Mouse (Mus musculus): Measurements from ENCODE around the gene Ciz1. TPM values are rescaled to one million over a fixed set of nuclear protein-coding genes. Genes with fewer than 3 reads are reported as not detected.

Gene Ciz1
- polyA plus RNA-seq, 1 experiment = 252 TPM

- Histone ChIP-seq H3K36me3 (ENCODE audit: control insufficient read depth, insufficient read depth, low read length) (no peaks in the 10 kb centered on the region), H3K27me3 (ENCODE audit: control insufficient read depth, insufficient read depth, low read length) (no peaks in the 10 kb centered on the region), H3K4me1 (ENCODE audit: control insufficient read depth, insufficient read depth, insufficient read length) (no peaks in the 10 kb centered on the region), H3K27ac (ENCODE audit: insufficient read depth, low read length) (no peak overlapping the region), H3K4me3 (ENCODE audit: extremely low read depth, insufficient read depth, insufficient read length) (no peak overlapping the region)
- 87% methylated on average over 13 of the region's 13 CpGs for WGBS
- no peak for TF ChIP-seq POLR2A (IDR thresholded peaks at IDR 0.05; ENCODE audit: low read depth, low read length)
- no peak for TF ChIP-seq CTCF (IDR thresholded peaks at IDR 0.05; ENCODE audit: extremely low read depth, insufficient read depth, insufficient read length, insufficient replicate concordance)
- no peak for DNase-seq (ENCODE audit: low read depth in 1 of 2, low spot score in 2 of 2)
These were observed 11.1 kb upstream of the Ciz1 start for GRCm38 (mm10) chr2:32340836-32341633.

- TF ChIP-seq POLR2A (IDR thresholded peaks at IDR 0.05; ENCODE audit: low read depth, low read length) (no peak), CTCF (IDR thresholded peaks at IDR 0.05; ENCODE audit: extremely low read depth, insufficient read depth, insufficient read length, insufficient replicate concordance) (no peak)
- H3K36me3 ChIP-seq (ENCODE audit: control insufficient read depth, insufficient read depth, low read length) = no peaks in the 10 kb centered on the region
- no peak overlapping the region for H3K27ac ChIP-seq (ENCODE audit: insufficient read depth, low read length)
- WGBS = 86% methylated on average over 4 of the region's 4 CpGs
- H3K27me3 ChIP-seq (ENCODE audit: control insufficient read depth, insufficient read depth, low read length) = no peaks in the 10 kb centered on the region
- no peak overlapping the region for H3K4me3 ChIP-seq (ENCODE audit: extremely low read depth, insufficient read depth, insufficient read length)
- DNase-seq (ENCODE audit: low read depth in 1 of 2, low spot score in 2 of 2) = no peak
- H3K4me1 ChIP-seq (ENCODE audit: control insufficient read depth, insufficient read depth, insufficient read length) = no peaks in the 10 kb centered on the region
These were observed 10.5 kb upstream of the Ciz1 start for GRCm38 (mm10) chr2:32341634-32341939.

DNA sequence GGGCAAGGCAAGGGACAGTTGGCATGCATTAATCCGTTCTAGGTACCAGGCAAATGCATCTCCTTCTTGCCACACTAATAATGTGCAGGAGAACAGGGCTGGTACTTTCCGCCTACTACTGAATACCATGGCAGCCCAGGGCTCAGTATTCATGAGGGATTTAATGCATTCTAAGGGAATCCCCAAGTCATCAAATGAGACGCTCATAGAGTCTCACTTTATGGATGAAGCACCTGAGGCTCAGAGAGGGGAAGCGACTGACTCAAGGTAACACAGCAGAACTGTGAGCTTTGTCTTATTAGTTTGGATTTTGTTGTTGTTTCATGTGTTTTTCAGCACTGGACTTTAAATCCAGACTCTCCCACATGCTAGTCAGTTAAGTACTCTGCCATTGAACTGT, 10.1 kb upstream of the Ciz1 start:
- H3K27ac ChIP-seq (ENCODE audit: insufficient read depth, low read length) = no peak overlapping the region
- no peaks in the 10 kb centered on the region for H3K4me1 ChIP-seq (ENCODE audit: control insufficient read depth, insufficient read depth, insufficient read length)
- no peak for TF ChIP-seq POLR2A (IDR thresholded peaks at IDR 0.05; ENCODE audit: low read depth, low read length)
- TF ChIP-seq CTCF (IDR thresholded peaks at IDR 0.05; ENCODE audit: extremely low read depth, insufficient read depth, insufficient read length, insufficient replicate concordance) = no peak
- WGBS = 90% methylated on average over 4 of the region's 4 CpGs
- no peaks in the 10 kb centered on the region for H3K27me3 ChIP-seq (ENCODE audit: control insufficient read depth, insufficient read depth, low read length)
- H3K4me3 ChIP-seq (ENCODE audit: extremely low read depth, insufficient read depth, insufficient read length) = no peak overlapping the region
- DNase-seq (ENCODE audit: low read depth in 1 of 2, low spot score in 2 of 2) = no peak
- no peaks in the 10 kb centered on the region for H3K36me3 ChIP-seq (ENCODE audit: control insufficient read depth, insufficient read depth, low read length)

DNA sequence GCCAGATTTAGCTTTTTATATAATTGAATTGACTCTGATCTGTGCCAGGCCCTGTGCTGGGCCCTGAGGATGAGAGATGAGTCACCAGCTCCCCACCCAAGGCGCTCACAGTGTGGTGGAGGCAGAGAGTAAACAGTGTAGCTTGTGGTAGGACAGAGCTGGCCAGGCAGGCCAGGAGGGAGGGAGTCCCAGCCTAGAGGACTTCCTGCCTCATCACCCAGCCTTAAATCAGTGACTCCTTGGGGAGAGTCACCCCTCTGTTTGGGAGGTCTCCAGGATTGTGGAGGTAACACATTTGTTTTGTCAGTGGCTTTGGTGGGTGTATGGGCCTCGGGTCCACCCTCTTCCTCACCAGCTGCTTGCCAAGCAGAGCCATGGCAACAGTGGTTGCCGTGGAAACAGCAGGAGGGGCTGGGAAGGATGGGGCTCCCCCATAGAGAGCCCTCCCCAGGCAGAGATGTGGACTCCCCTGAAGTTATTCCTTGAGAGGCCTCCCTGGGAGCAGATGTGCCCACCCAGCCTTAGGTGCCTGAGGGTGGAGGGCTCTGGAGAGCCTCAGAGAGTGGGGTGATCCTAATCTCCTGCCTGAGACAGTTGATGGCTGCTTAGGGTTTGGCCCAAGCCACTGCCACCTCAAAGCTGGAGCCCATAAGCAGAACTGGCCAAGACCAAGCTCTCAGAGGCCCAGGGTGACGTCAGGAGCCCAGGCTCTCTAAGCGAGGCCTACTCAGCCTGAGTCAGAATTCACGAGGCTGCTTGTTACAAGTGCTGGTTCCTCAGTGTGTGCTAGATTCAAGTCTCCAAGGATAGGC, 9.4 kb upstream of the Ciz1 start:
- H3K4me1 ChIP-seq (ENCODE audit: control insufficient read depth, insufficient read depth, insufficient read length) = no peaks in the 10 kb centered on the region
- no peak overlapping the region for H3K27ac ChIP-seq (ENCODE audit: insufficient read depth, low read length)
- H3K4me3 ChIP-seq (ENCODE audit: extremely low read depth, insufficient read depth, insufficient read length) = no peak overlapping the region
- WGBS = 73% methylated on average over 6 of the region's 6 CpGs
- no peaks in the 10 kb centered on the region for H3K36me3 ChIP-seq (ENCODE audit: control insufficient read depth, insufficient read depth, low read length)
- TF ChIP-seq POLR2A (IDR thresholded peaks at IDR 0.05; ENCODE audit: low read depth, low read length) = no peak
- no peak for TF ChIP-seq CTCF (IDR thresholded peaks at IDR 0.05; ENCODE audit: extremely low read depth, insufficient read depth, insufficient read length, insufficient replicate concordance)
- no peaks in the 10 kb centered on the region for H3K27me3 ChIP-seq (ENCODE audit: control insufficient read depth, insufficient read depth, low read length)
- no peak for DNase-seq (ENCODE audit: low read depth in 1 of 2, low spot score in 2 of 2)

DNA sequence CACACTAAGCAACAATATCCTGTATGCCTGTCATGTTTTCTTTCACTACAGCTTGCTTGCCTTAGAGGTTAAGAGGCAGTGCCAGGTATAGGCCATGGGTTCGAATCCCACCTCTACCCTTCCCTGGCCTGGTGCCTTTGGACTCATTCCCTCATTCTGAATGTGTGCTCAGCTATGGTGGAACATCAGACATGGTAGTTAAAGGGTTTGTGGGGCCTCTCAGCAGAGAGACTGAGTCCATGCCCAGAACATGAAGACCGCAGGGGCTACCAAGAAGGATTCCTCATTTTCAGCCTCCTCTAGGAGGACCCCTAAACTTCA, 8.8 kb upstream of the Ciz1 start:
- no peak for DNase-seq (ENCODE audit: low read depth in 1 of 2, low spot score in 2 of 2)
- WGBS = 97% methylated on average over 2 of the region's 2 CpGs
- Histone ChIP-seq H3K4me3 (ENCODE audit: extremely low read depth, insufficient read depth, insufficient read length) (no peak overlapping the region), H3K36me3 (ENCODE audit: control insufficient read depth, insufficient read depth, low read length) (no peaks in the 10 kb centered on the region), H3K27me3 (ENCODE audit: control insufficient read depth, insufficient read depth, low read length) (no peaks in the 10 kb centered on the region), H3K27ac (ENCODE audit: insufficient read depth, low read length) (no peak overlapping the region), H3K4me1 (ENCODE audit: control insufficient read depth, insufficient read depth, insufficient read length) (no peaks in the 10 kb centered on the region)
- no peak for TF ChIP-seq POLR2A (IDR thresholded peaks at IDR 0.05; ENCODE audit: low read depth, low read length)
- no peak for TF ChIP-seq CTCF (IDR thresholded peaks at IDR 0.05; ENCODE audit: extremely low read depth, insufficient read depth, insufficient read length, insufficient replicate concordance)

DNA sequence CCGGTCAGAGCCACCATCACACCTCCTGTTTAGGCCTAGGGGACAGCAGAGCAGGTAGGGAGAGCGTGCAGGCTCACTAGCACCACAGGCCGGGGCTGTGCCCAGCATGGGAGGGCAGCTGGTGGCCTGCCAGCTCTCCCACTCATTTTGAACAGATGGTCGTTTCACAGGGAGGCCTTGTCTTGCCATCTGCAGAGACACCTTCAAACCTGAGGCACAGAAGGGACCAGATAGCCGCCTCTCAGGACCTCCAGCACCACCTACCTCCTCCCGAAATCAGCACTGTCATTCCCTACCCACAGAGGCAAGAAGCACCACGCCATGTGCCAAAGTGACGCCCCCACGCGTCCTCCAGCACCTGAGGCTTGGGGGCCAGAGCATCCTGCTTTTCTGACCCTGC, 8.1 kb upstream of the Ciz1 start:
- no peaks in the 10 kb centered on the region for H3K36me3 ChIP-seq (ENCODE audit: control insufficient read depth, insufficient read depth, low read length)
- no peak overlapping the region for H3K4me3 ChIP-seq (ENCODE audit: extremely low read depth, insufficient read depth, insufficient read length)

More for the DNA sequence above, 8.1 kb upstream of the Ciz1 start:
- TF ChIP-seq POLR2A (IDR thresholded peaks at IDR 0.05; ENCODE audit: low read depth, low read length) = no peak
- TF ChIP-seq CTCF (IDR thresholded peaks at IDR 0.05; ENCODE audit: extremely low read depth, insufficient read depth, insufficient read length, insufficient replicate concordance) = no peak
- 73% methylated on average over 10 of the region's 10 CpGs for WGBS
- Histone ChIP-seq H3K27ac (ENCODE audit: insufficient read depth, low read length) (no peak overlapping the region), H3K4me1 (ENCODE audit: control insufficient read depth, insufficient read depth, insufficient read length) (no peaks in the 10 kb centered on the region), H3K27me3 (ENCODE audit: control insufficient read depth, insufficient read depth, low read length) (no peaks in the 10 kb centered on the region)
- DNase-seq (ENCODE audit: low read depth in 1 of 2, low spot score in 2 of 2) = no peak

Measured in spleen, adult 2 months (tissue).